Mouse (Mus musculus): ENCODE measurements around the gene Olfr1029. TPM values are rescaled to one million over a fixed set of nuclear protein-coding genes. Genes with fewer than 3 reads are reported as not detected.
"Not testable (repeated sequence)": the region's sequence is repeated elsewhere in the genome, so short reads cannot be mapped to it uniquely, and the experiment has no call there.

Olfr1029 gene
- not detected for total RNA-seq (2021)

DNA sequence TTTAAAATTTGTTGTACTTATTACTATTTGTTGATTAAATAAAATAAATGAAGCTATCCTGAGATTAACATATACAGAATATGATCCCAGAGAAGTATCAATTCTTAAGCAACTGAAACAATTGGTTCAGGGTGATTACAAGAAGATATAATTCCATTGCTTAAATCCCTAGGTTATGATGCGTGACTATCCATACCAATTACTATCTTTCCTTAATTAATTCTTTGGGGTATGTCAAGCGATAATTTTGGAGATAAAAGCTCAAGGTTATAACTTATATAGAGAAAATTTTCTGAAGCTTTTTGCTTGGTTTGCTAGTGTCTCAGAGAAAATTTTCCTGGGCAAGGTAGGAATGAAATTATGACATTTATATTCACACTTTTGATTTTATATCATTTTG is at the start of gene Olfr1029:
Gene Olfr1029, plus strand, starts transcription at position 301 of the 400 bp plus-strand sequence.
- intact Hi-C loops (cut with DNase I): no loop called here

DNA sequence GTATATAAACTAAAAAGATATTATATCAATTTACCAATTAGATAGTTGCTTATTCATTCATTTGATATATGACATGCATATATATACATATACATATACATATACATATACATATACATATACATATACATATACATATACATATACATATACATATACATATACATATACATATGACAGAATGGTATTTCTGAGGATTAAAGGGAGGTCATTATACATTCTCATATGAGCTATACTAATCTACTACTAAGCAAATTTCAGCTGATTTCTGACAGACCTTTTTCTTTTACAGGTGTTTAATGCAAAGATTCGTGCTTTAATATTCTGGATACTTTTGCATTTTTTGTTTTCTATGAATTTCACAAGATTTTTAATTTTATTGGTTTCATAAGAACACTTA is 23.6 kb upstream of the Olfr1029 start, which contains the start of gene Olfr1028:
Gene Olfr1028, plus strand, starts transcription at position 301 of the 400 bp plus-strand sequence.
- intact Hi-C loops (cut with DNase I): no loop called here
- no peak for DNase-seq

More for the DNA sequence above, at the start of gene Olfr1029:
- no peak for DNase-seq

DNA sequence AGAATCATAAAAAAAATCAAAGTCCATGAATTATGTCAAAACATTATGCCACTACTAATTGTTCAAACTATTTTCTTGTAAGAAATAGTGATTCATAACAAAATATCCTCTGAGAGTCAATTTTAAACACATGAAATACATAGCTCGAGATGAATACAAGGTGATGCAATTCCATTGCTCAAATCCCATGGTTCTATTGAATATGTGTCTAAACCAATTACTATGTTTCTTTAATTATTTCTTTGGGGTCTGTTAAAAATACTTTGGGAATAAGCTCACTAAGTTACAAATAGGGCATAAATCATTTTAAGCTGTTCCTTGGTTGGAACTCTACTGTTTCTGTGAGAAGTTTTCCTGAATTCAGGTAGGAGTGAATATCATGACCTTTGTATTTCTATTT is 5.3 kb downstream of the Olfr1029 start, which contains the start of gene Olfr1030:
Gene Olfr1030, plus strand, starts transcription at position 301 of the 400 bp plus-strand sequence.
- intact Hi-C loops (cut with DNase I): no loop called here

DNA sequence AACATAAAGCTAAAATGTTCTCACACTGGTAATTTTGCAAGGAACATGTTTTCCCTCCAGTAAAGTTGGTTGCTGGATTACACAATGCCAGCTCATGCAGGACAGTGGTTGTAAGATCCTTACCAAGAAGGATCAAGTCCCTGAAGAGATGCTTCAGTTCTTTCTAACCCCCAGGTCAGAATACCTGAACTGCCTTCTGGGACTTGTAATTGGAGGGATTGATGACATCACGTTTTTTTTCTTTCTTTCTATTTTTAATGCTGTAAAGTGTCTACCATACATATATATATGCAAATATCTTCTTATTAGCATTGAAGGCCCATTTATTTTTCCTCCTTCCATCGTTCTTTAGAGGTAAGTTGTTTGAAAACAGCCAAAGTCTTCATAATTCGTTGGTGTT is 16.3 kb downstream of the Olfr1029 start, which contains the start of gene Olfr1031:
Gene Olfr1031, plus strand, starts transcription at position 301 of the 400 bp plus-strand sequence.
- intact Hi-C loops (cut with DNase I): no loop called here
- no peak for DNase-seq

More for the DNA sequence above, 5.3 kb downstream of the Olfr1029 start, which contains the start of gene Olfr1030:
- no peak for DNase-seq

DNA sequence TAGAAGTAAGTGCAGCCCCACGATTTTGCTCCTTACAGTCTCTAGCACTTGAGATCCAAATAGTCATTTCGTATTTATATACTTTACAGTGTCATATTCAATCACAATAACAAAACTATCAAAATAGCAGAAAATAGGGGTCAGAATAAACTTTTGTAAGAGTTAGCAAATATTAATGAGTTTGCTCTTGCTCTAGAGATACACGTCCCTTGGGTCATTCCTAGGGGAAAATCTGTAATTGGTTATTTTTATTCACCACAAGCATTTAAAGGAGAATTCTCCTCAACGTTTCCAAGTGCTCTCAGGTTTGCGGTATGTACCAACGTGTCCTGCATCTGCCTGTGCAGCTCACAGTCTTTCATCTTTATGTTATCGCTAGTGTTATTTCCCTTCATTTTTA is 31.5 kb downstream of the Olfr1029 start, which contains the start of gene Olfr1032:
Gene Olfr1032, plus strand, starts transcription at position 301 of the 400 bp plus-strand sequence.
- no peak for DNase-seq

DNA sequence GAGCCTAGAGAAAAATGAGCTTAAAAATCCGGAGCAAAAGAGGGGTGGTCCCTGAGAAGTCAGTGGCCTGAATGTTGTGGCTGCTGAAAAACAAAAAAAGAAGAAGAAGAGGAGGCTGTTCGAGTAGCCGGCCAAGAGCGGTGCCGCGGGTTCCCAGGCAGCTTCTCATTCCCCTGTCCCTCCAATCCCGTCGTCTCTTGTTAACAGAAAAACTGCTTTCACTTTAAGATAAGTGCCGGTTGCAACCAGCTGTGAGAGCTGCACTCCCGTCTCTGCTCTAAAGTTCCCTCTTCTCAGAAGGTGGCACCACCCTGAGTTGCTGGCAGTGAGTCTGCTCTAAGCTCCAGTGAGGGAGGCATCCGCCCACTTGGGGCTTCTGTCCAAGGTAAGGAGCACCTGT is 46.7 kb downstream of the Olfr1029 start, which contains the start of gene Olfr1033:
Gene Olfr1033, plus strand, starts transcription at position 228 of the 400 bp plus-strand sequence.
- intact Hi-C loops (cut with DNase I): not testable (repeated sequence)
- peak; percentile 15 to 35 for DNase-seq

More for the DNA sequence above, 31.5 kb downstream of the Olfr1029 start, which contains the start of gene Olfr1032:
- intact Hi-C loops (cut with DNase I): no loop called here

DNA sequence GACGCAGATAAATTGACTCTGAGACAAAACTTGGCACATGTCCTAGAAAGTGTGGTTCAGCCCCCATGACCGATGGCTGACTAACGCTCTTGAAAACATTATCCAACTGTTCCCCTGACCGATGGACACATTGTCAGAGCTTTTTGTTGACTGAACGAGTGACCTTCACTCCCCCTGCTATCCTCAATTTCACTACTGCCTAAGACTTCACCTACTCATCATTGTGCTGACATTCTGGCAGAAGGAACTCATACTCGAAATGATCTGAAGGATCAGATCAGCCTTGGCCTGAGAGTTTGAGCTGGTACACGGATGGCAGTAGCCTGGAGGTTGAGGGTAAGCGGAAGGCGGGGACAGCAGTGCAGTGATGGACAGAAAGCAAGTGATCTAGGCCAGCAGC is 47.8 kb downstream of the Olfr1029 start:
- DNase-seq; intact Hi-C loops (cut with DNase I): not testable (repeated sequence)

Other genes starting within 250 kb of the Olfr1029 start
- not detected for gene Olfr1012, start 211.1 kb upstream of the Olfr1029 start, total RNA-seq (2021)
- not detected for gene Olfr1013, start 206.8 kb upstream of the Olfr1029 start, total RNA-seq (2021)
- gene Olfr1014, start 201.2 kb upstream of the Olfr1029 start, total RNA-seq (2021): not detected
- gene Olfr1015, start 191.9 kb upstream of the Olfr1029 start, total RNA-seq (2021): not detected
- not detected for gene Olfr1016, start 171.4 kb upstream of the Olfr1029 start, total RNA-seq (2021)
- gene Olfr1018, start 155.4 kb upstream of the Olfr1029 start, total RNA-seq (2021): not detected
- gene Olfr1019, start 128.4 kb upstream of the Olfr1029 start, total RNA-seq (2021): not detected
- gene Olfr1020, start 126.9 kb upstream of the Olfr1029 start, total RNA-seq (2021): not detected
- gene Olfr1022, start 105.3 kb upstream of the Olfr1029 start, total RNA-seq (2021): not detected
- not detected for gene Olfr1023, start 88.3 kb upstream of the Olfr1029 start, total RNA-seq (2021)
- not detected for gene Olfr1024, start 68.8 kb upstream of the Olfr1029 start, total RNA-seq (2021)
- gene Olfr1025-ps1, start 58.7 kb upstream of the Olfr1029 start, total RNA-seq (2021): not detected
- gene Olfr1026, start 52.3 kb upstream of the Olfr1029 start, total RNA-seq (2021): not detected
- gene Olfr1028, start 23.5 kb upstream of the Olfr1029 start, total RNA-seq (2021): not detected
- not detected for gene Olfr1030, start 5.4 kb downstream of the Olfr1029 start, total RNA-seq (2021)
- gene Olfr1031, start 16.4 kb downstream of the Olfr1029 start, total RNA-seq (2021): not detected
- gene Olfr1032, start 31.6 kb downstream of the Olfr1029 start, total RNA-seq (2021): not detected
- 1 to 10 TPM; 1.6 to 7.4 TPM for gene Olfr1033, start 46.7 kb downstream of the Olfr1029 start, total RNA-seq (2021)
- under 1 TPM; 0.08 to 0.11 TPM for gene Olfr1034, start 72.0 kb downstream of the Olfr1029 start, total RNA-seq (2021)
- not detected for gene Olfr1036, start 100.1 kb downstream of the Olfr1029 start, total RNA-seq (2021)
- not detected for gene Olfr1037, start 113.5 kb downstream of the Olfr1029 start, total RNA-seq (2021)
- not detected for gene Olfr1039, start 162.0 kb downstream of the Olfr1029 start, total RNA-seq (2021)
- gene Olfr1040, start 172.8 kb downstream of the Olfr1029 start, total RNA-seq (2021): not detected
- gene Olfr1042, start 187.9 kb downstream of the Olfr1029 start, total RNA-seq (2021): not detected
- gene Olfr1043, start 193.6 kb downstream of the Olfr1029 start, total RNA-seq (2021): not detected
- gene Olfr1044, start 203.9 kb downstream of the Olfr1029 start, total RNA-seq (2021): not detected
- gene Olfr52, start 211.8 kb downstream of the Olfr1029 start, total RNA-seq (2021): not detected
- not detected for gene Olfr1045, start 229.1 kb downstream of the Olfr1029 start, total RNA-seq (2021)
- gene Olfr1046, start 245.4 kb downstream of the Olfr1029 start, total RNA-seq (2021): not detected